Mouse (Mus musculus) right cerebral cortex, adult 2 months (tissue): ENCODE measurements around the gene Xpnpep1.

Experiments used
- DNase-seq, 2 experiments: peaks; one replicate each; pipeline ENCODE4 v3.0.0; 2021 to 2022; ENCODE audit warnings: low spot score in 2 of 2

Xpnpep1 gene

GRCm38 (mm10) chr19:53002166-53003095, 37.6 kb downstream of the Xpnpep1 start:
- DNase-seq = no peak

GRCm38 (mm10) chr19:52992880-52993440, 47.1 kb downstream of the Xpnpep1 start:
- DNase-seq = peak; percentile 73 to 81

DNA sequence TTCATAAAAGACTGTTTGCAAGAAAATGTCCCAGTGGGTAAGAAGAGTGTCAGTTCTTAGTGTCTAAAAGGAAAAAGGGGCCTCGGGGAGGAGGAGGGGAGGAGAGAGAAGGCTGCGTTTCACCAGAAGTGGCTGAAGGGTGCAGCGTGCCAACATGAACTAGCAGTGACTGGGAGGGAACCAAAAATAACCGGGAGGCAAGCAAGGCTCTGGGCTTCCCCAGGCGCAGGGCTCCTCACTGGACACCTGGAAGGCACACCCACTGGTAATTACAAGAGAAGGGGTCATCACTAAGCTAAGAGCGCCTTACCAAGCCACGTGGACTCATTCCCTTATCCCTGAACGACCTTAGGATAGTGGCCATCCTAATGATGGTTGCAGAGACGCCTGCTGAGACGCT, 48.1 kb downstream of the Xpnpep1 start:
- no peak for DNase-seq

GRCm38 (mm10) chr19:52979020-52979711, 60.8 kb downstream of the Xpnpep1 start:
- DNase-seq = peak; percentile 51 to 56

- peak; percentile 86 to 89 for DNase-seq
These were observed 64.3 kb downstream of the Xpnpep1 start for GRCm38 (mm10) chr19:52975564-52976185.

DNA sequence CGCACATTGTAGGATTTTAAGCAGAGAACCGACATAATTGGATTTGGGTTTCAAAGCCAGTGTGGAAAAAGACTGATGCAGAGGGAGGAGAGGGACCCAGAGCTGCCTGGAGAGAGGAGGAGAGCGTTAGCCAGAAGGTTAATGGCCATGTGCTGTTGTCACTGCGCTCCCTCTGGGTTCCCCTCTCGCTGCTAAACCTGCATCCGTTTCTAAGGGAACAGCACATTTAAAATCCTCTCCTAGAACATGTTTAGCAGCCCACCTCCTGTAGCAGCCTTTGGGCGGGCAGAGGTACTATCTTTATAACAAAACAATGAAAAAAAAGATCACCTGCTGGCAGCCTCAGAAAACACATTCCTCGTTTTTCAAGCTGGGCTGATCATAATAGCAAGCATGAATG, 73.7 kb downstream of the Xpnpep1 start:
- peak in 1 of 2 experiments; percentile 39 for DNase-seq

DNA sequence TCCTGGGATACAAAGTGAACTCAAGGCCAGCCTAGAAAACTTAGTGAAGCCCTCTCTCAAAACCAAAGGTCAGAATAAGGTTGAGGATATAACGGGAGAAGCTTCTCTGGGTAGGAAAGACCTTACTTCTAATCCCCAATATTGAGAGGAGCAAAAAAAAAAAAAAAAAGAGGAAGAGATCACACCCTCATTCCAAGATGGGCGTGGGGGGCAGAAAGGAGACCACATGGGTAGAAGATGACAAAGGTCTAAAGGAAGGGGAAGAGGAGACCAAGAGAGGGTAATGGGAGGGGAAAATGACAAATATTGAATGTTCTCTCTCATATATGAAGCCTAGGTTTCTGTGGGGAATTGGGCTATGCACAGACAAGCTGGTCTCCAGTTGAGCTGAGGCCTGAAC, 77.3 kb downstream of the Xpnpep1 start:
- DNase-seq = no peak

DNA sequence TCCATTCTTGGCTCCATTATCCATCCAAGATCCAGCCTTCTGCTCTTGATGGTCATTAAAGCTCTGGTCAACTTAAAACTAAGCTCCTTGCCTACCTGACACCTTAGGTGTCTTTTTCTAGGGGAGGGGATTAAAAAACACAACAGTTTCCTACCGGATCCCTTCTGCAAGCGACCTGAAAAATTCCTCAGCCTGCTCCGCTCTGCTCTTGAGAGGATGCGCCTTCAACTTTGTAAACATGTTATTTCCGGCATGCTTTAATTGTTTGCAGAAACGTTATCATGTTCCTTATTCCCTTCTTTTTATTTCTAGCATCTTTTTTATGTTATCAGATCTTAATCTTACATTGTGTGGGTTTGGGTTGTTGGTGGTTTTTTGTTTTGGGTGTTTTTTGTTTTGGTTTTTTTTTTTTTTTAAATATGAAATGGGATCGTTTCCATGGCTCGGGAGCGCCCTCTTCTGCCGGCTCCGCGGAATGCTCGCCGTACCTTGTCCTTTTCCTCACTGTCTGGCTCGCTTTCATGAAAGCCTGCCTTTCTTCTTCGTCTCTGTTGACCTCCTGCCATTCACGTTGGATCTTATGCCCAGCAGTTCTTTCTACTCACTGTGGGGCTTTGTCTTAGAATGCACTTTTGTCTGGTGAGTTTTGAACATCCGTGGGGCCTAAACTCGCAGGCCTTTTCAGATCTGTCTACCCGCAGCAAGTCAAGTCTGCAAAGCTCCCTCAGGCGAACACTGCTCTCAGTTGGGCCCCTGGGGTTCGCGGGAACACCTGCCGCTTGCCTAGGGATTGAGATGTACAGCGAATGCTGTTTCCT, 117.1 kb downstream of the Xpnpep1 start:
- peak; percentile 80 to 83 for DNase-seq

- no peak for DNase-seq
These were observed 135.8 kb downstream of the Xpnpep1 start for GRCm38 (mm10) chr19:52904182-52904581.

DNA sequence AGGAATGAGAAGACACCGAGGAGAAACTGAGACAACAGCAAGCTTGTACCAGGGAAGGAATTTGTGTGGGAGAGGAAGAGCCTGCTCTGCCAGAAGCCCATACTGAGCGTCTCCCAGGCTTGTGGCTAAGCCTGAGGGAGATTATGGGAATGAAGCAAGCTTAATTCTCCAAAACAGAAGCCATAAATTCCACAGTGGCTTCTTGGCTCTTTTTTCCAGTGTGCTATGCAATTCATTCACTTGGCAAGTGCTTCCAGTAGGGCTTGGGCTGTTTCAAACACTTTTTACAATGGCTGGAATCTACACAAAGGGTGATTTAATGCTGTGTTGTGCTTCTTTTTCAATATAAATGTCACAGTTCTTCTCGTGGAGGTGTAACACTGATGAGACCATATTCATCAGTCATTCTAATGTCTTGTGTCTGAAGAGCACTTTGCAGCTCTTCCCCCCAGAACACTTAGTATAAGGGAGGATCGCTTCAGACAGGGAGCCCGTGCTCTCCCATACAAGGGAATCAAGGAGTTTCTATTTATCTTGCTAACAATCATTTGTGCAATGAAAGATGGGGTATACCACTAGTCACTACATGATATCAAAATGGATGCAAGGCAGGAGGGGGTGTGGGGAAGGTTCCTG, 148.1 kb downstream of the Xpnpep1 start:
- DNase-seq = no peak
